Mouse (Mus musculus) urinary bladder, adult 2 months (tissue): ENCODE data around the gene Kiss1r. TPM values are rescaled to one million over a fixed set of nuclear protein-coding genes. Genes with fewer than 3 reads are reported as not detected.

Experiments used
- DNase-seq: peaks from one replicate; pipeline ENCODE4 v3.0.0; 2022; ENCODE audit warnings: low spot score
- polyA plus RNA-seq: library from polyadenylated mRNA; depleted of rRNA; stranded (reverse); fragments of >200 nt; gene quantifications from 2 replicates; pipeline ENCODE4 v1.2.3, GENCODE M21; 2012; rRNA removed

Kiss1r gene
- polyA plus RNA-seq, 1 experiment = 5.7 TPM

DNA sequence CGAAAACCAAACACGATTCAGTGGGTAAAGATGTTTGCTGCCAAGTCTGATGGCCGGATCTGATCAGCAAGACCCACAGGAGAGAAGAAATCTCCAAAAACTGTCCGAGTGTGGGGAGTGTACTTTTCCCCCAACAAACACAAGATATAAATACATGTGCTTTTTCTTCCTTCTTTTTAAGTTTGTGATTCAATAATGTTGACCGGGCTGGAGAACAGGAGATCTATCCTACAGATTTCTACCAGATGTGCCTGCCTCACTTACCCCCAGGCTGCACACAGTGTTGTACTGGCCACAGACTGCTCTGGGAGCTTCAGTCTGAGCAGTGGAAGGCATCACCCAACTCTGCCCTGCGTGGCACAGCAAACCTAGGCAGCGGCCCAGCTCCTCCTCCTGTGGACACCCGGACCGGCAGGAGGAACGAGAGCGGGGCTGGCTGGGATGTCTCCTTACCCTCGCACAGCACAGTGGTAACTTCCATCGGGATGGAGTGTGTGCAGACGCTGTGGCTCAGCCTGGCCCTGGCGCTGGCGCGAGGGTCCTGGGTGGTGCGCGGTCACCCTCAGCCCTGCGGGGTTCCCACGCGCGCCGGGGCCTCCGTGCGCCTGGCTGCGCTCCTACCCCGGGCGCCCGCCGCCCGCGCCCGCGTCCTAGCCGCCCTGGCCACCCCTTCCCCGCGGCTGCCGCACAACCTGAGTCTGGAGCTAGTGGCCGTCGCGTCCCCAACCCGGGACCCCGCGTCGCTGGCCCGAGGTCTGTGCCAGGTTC lies 53.8 kb downstream of the Kiss1r start, which contains the start of gene Grin3b:
TSS of gene Grin3b (plus strand) at position 301 of the 768 bp plus-strand sequence.
- DNase-seq = no peak

DNA sequence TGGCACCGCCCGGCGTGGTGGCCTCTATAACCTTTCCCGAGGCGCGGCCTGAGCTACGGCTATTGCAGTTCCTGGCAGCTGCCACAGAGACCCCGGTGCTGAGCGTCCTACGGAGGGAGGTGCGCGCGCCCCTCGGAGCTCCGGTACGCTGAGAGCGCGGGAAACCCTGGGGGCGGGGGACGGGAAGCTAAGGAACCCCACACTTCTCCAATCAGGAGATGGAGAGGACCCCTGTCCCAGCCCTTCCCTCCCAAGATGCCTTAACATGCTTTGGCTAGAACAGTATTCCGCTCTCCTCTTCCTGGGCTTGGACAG lies 54.4 kb downstream of the Kiss1r start:
- DNase-seq = no peak

Other genes starting within 250 kb of the Kiss1r start
- gene Tpgs1, start 247.6 kb upstream of the Kiss1r start, polyA plus RNA-seq = 29.1 and 33.7 TPM in 2 replicates
- 60.6 and 70.0 TPM in 2 replicates for gene Cdc34, start 234.8 kb upstream of the Kiss1r start, polyA plus RNA-seq
- gene Gzmm, start 228.0 kb upstream of the Kiss1r start, polyA plus RNA-seq = 1.1 and 1.4 TPM in 2 replicates
- gene Bsg, start 212.5 kb upstream of the Kiss1r start, polyA plus RNA-seq = 614 and 631 TPM in 2 replicates
- 0.96 and 1.5 TPM in 2 replicates for gene Hcn2, start 200.3 kb upstream of the Kiss1r start, polyA plus RNA-seq
- 28.5 and 31.7 TPM in 2 replicates for gene Polrmt, start 170.4 kb upstream of the Kiss1r start, polyA plus RNA-seq
- 0.04 and 0.06 TPM in 2 replicates for gene Fgf22, start 161.9 kb upstream of the Kiss1r start, polyA plus RNA-seq
- gene Rnf126, start 150.0 kb upstream of the Kiss1r start, polyA plus RNA-seq = 54.5 and 59.4 TPM in 2 replicates
- gene Fstl3, start 139.7 kb upstream of the Kiss1r start, polyA plus RNA-seq = 41.4 and 44.3 TPM in 2 replicates
- 0.47 and 0.49 TPM in 2 replicates for gene Prss57, start 126.0 kb upstream of the Kiss1r start, polyA plus RNA-seq
- gene Palm, start 123.4 kb upstream of the Kiss1r start, polyA plus RNA-seq = 52.6 and 77.5 TPM in 2 replicates
- 0.66 and 0.92 TPM in 2 replicates for gene Misp, start 96.0 kb upstream of the Kiss1r start, polyA plus RNA-seq
- 140 and 166 TPM in 2 replicates for gene Ptbp1, start 62.5 kb upstream of the Kiss1r start, polyA plus RNA-seq
- 0.62 and 1.0 TPM in 2 replicates for gene Prtn3, start 42.5 kb upstream of the Kiss1r start, polyA plus RNA-seq
- 1.8 TPM in 2 replicates for gene Plppr3, start 42.3 kb upstream of the Kiss1r start, polyA plus RNA-seq
- 0.19 TPM in 1 of 2 replicates, not detected in the other for gene Elane, start 30.7 kb upstream of the Kiss1r start, polyA plus RNA-seq
- 564 and 1,194 TPM in 2 replicates for gene Cfd, start 26.1 kb upstream of the Kiss1r start, polyA plus RNA-seq
- 31.7 and 40.9 TPM in 2 replicates for gene Med16, start 8.0 kb upstream of the Kiss1r start, polyA plus RNA-seq
- not detected in 2 replicates for gene Gm26602, start 6.1 kb upstream of the Kiss1r start, polyA plus RNA-seq
- gene R3hdm4, start 4.2 kb downstream of the Kiss1r start, polyA plus RNA-seq = 140 and 147 TPM in 2 replicates
- gene Arid3a, start 10.1 kb downstream of the Kiss1r start, polyA plus RNA-seq = 3.8 and 4.1 TPM in 2 replicates
- 23.5 and 25.0 TPM in 2 replicates for gene Wdr18, start 43.2 kb downstream of the Kiss1r start, polyA plus RNA-seq
- gene Grin3b, start 53.7 kb downstream of the Kiss1r start, polyA plus RNA-seq = 0.04 TPM in 1 of 2 replicates, not detected in the other
- gene Tmem259, start 67.4 kb downstream of the Kiss1r start, polyA plus RNA-seq = 135 and 159 TPM in 2 replicates
- 173 and 185 TPM in 2 replicates for gene Cnn2, start 71.6 kb downstream of the Kiss1r start, polyA plus RNA-seq
- 7.5 and 9.2 TPM in 2 replicates for gene Abca7, start 79.5 kb downstream of the Kiss1r start, polyA plus RNA-seq
- gene Arhgap45, start 99.7 kb downstream of the Kiss1r start, polyA plus RNA-seq = 18.9 and 23.0 TPM in 2 replicates
- gene Polr2e, start 122.8 kb downstream of the Kiss1r start, polyA plus RNA-seq = 141 and 178 TPM in 2 replicates
- 524 and 620 TPM in 2 replicates for gene Gpx4, start 130.2 kb downstream of the Kiss1r start, polyA plus RNA-seq
- gene Sbno2, start 188.6 kb downstream of the Kiss1r start, polyA plus RNA-seq = 34.0 and 35.4 TPM in 2 replicates
- 77.3 and 89.9 TPM in 2 replicates for gene Stk11, start 198.8 kb downstream of the Kiss1r start, polyA plus RNA-seq
- gene Atp5d, start 221.7 kb downstream of the Kiss1r start, polyA plus RNA-seq = 367 and 372 TPM in 2 replicates
- gene Cbarp, start 223.9 kb downstream of the Kiss1r start, polyA plus RNA-seq = 9.2 and 12.2 TPM in 2 replicates
- gene Midn, start 231.3 kb downstream of the Kiss1r start, polyA plus RNA-seq = 21.2 and 30.5 TPM in 2 replicates
- 249 and 276 TPM in 2 replicates for gene Cirbp, start 249.0 kb downstream of the Kiss1r start, polyA plus RNA-seq